In the genomic region with DNA sequence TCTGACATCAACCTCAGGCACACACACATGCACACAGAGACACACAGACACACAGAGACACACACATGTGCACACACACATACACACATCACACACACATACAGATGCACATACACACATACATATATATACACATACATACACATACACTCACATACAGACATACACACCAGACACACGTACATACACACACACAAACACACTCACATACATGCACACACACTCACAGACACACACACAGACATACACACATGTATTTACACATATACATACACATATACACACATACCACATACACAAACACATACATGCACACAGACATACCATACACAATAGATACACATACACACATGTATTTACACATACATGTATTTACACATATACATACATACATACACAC, we compare ENCODE assay signal across 27 mouse cellular contexts.
"Had no signal": no experiment of that assay in that cellular context is flagged by ENCODE, and none has a peak within 500 bp of the region (broad histone marks: within the 10 kb centered on the region; RNA-seq: fewer than 3 reads in every experiment).

No protein-coding gene starts in this region.

- H3K4me2 ChIP-seq: embryonic facial prominence, embryonic 12.5 days; embryonic facial prominence, embryonic 13.5 days; embryonic facial prominence, embryonic 15.5 days; forebrain, embryonic 12.5 days; forebrain, embryonic 13.5 days; heart, embryonic 11.5 days; heart, embryonic 12.5 days had no signal

- H3K4me1 ChIP-seq: embryonic facial prominence, embryonic 12.5 days; embryonic facial prominence, embryonic 13.5 days had no signal

- H3K9ac ChIP-seq: embryonic facial prominence, embryonic 12.5 days; embryonic facial prominence, embryonic 13.5 days; embryonic facial prominence, embryonic 15.5 days; forebrain, embryonic 12.5 days; forebrain, embryonic 13.5 days; forebrain, postnatal 0 days; heart, embryonic 12.5 days had no signal

- H3K27ac ChIP-seq: embryonic facial prominence, embryonic 10.5 days; embryonic facial prominence, embryonic 12.5 days; embryonic facial prominence, embryonic 13.5 days; embryonic facial prominence, embryonic 15.5 days; forebrain, embryonic 10.5 days; forebrain, embryonic 12.5 days; forebrain, embryonic 13.5 days; gastrocnemius, adult 2 months; heart, adult 2 months; heart, embryonic 10.5 days had no signal

- H3K9me3 ChIP-seq: embryonic facial prominence, embryonic 10.5 days; embryonic facial prominence, embryonic 12.5 days; embryonic facial prominence, embryonic 13.5 days; embryonic facial prominence, embryonic 15.5 days; forebrain, embryonic 10.5 days; forebrain, embryonic 12.5 days; forebrain, embryonic 13.5 days; heart, embryonic 10.5 days had no signal

- ATAC-seq: forebrain, embryonic 13.5 days; forebrain, embryonic 14.5 days; forebrain, embryonic 16.5 days; forebrain, postnatal 0 days had no signal

- H3K36me3 ChIP-seq: embryonic facial prominence, embryonic 10.5 days; embryonic facial prominence, embryonic 12.5 days; embryonic facial prominence, embryonic 13.5 days; embryonic facial prominence, embryonic 15.5 days; forebrain, embryonic 10.5 days; forebrain, embryonic 12.5 days; heart, embryonic 10.5 days; heart, embryonic 12.5 days had no signal

- H3K4me3 ChIP-seq: embryonic facial prominence, embryonic 10.5 days; embryonic facial prominence, embryonic 12.5 days; embryonic facial prominence, embryonic 13.5 days; embryonic facial prominence, embryonic 15.5 days; erythroblast, embryonic 14.5 days; forebrain, embryonic 10.5 days; forebrain, embryonic 12.5 days; forebrain, embryonic 13.5 days; gastrocnemius, adult 2 months; heart, adult 2 months; heart, embryonic 10.5 days; heart, embryonic 12.5 days had no signal

- DNase-seq: cerebellum, adult 9-10 months; cerebellum, adult 9-11 months; cerebellum, postnatal 14 days; cerebellum, postnatal 25 days; cerebellum, postnatal 36 days; embryo, embryonic 11 days; forebrain, postnatal 0 days; gastrocnemius, adult 2 months; gastrocnemius, postnatal 10 days; gastrocnemius, postnatal 14 days; gastrocnemius, postnatal 25 days; gastrocnemius, postnatal 36 days; heart, adult 18-20 months; heart, adult 2 months had no signal
